Mouse (Mus musculus) kidney, postnatal 14 days (tissue): ENCODE results near the gene Wnk1.

Experiments
- DNase-seq: peaks from one replicate; pipeline ENCODE4 v3.0.0; 2022; ENCODE audit warnings: mixed read lengths

Wnk1 gene

GRCm38 (mm10) chr6:119902204-119903080 is 136.0 kb downstream of the Wnk1 start, which contains the start of gene Rad52:
TSS of gene Rad52 (plus strand) at chr6:119902698.
- DNase-seq, result peak; percentile 91

GRCm38 (mm10) chr6:119892711-119893110 is 145.8 kb downstream of the Wnk1 start:
- DNase-seq, result no peak

- no peak for DNase-seq
Observed at GRCm38 (mm10) chr6:119883151-119883550, 155.3 kb downstream of the Wnk1 start.
